Mouse (Mus musculus): ENCODE data around the gene Kcnn3. TPM values are rescaled to one million over a fixed set of nuclear protein-coding genes. Genes with fewer than 3 reads are reported as not detected.
A peak's percentile ranks its signal among the peaks of the same experiment; 100 is the strongest.

Gene Kcnn3
- total RNA-seq (2021) = 1 to 10 TPM; 4.0 to 6.5 TPM
- long read RNA-seq, experiment 1, partial matches to known transcripts = 0 of 1 reads
- long read RNA-seq, experiment 1, other reads (novel, unspliced or antisense) = 1 of 1 reads
- long read RNA-seq, experiment 2, partial matches to known transcripts = 0 of 1 reads
- long read RNA-seq, experiment 2, other reads (novel, unspliced or antisense) = 1 of 1 reads

DNA sequence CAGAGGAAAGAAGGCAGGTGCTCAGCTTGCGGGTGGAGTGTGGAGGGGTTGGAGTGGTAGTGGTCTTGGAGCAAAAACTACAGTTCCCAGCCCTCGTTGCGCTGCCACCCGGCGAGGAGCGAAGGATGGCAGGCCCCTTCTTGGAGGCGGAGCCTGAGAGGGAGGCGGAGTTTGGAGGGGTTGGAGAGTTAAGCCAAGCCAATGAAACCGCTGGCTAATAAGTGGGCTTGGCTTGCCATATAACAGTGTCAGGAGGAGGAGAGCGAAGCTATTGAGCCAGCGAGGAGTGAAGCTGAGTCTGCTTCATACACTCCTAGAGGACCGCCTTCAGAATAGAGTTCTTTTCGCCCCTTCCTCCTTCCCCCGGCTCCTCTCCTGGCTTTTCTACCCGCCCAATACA is at the start of gene Kcnn3:
Gene Kcnn3, plus strand, starts transcription at position 271 of the 400 bp plus-strand sequence.
- DNase-seq = peak; percentile 79 to 87
- intact Hi-C loops (cut with DNase I) = no loop called here

DNA sequence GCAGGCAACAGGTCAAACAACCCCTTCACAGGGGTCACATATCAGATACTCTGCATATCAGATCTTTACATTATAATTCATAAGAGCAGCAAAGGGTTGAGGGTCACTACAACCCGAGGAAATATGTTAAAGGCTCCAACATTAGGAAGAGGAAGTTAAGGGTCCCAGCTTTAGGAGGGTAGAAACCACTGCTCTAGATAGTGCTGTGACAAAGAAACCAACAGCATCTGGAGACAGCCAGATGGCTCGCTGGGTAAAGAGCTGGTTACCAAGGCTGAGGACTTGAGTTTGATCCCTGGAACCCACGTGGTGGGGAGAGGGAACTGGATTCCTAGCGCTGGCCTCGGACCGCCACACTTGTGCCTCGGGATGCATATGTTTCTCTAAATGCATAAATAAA is 47.7 kb upstream of the Kcnn3 start:
- DNase-seq = no peak
- intact Hi-C loops (cut with DNase I) = no loop called here

DNA sequence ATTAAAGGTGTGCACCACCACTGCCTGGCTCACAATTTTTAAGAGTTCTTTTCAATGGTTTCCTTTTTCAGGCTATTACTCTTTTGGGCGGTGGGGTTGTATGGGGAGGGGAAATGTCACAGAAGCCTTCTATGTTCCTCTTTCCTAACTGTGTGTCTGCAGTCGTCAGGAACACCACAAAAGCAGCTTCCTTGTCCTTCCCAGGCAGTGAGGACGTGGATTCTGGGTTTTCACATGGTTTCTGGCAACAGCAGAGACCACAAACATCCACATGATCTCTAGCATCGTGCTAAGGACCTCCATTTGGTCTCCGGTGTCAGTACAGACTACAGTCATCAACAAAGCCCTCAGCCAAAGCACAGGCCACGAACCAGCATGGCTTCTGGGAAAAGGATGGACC is 46.1 kb upstream of the Kcnn3 start:
- DNase-seq = no peak
- intact Hi-C loops (cut with DNase I) = no loop called here

DNA sequence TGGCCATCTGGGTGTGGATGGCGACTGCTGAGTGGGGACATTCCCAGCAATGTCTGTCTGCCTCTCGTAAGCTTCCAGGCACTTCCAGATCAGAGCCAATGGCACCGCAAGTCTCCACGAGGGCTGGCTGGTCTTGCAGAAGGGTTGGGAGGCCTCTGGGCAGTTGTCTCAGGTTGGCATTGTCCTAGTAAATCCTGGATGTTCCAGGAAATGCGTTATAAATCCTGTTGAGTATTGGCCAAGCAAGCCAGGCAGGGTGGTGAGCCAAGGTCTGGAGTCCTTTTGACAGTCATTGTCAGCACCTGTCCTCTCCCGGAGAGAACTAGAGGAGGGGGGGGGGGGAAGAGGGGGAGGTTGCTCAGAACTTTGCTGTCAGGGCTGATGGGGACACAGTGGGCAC is 40.9 kb upstream of the Kcnn3 start:
- intact Hi-C loops (cut with DNase I) = no loop called here
- no peak for DNase-seq

GRCm38 (mm10) chr3:89481488-89481887 is 38.5 kb upstream of the Kcnn3 start:
- DNase-seq = peak in 1 of 2 experiments; percentile 25
- intact Hi-C loops (cut with DNase I) = no loop called here

DNA sequence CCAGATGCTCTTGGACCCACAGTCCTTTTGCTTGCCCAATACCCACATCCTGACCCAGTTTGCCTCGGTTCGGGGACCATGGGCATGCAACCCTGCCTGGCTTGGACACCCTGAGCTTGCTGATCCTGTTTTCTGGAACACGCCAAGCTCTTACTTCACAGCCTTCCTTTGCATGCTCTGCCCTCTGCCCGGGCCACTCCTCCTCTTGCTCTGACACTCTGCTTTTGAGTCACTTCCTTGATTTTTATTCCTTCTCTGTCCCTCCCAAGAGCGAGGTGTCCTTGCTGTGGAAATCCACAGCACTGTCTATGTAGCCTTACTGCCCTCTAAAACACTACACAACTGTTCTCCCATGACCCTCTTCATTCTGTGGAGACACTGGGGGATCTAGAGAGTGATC is 37.7 kb upstream of the Kcnn3 start:
- intact Hi-C loops (cut with DNase I) = no loop called here
- DNase-seq = no peak

DNA sequence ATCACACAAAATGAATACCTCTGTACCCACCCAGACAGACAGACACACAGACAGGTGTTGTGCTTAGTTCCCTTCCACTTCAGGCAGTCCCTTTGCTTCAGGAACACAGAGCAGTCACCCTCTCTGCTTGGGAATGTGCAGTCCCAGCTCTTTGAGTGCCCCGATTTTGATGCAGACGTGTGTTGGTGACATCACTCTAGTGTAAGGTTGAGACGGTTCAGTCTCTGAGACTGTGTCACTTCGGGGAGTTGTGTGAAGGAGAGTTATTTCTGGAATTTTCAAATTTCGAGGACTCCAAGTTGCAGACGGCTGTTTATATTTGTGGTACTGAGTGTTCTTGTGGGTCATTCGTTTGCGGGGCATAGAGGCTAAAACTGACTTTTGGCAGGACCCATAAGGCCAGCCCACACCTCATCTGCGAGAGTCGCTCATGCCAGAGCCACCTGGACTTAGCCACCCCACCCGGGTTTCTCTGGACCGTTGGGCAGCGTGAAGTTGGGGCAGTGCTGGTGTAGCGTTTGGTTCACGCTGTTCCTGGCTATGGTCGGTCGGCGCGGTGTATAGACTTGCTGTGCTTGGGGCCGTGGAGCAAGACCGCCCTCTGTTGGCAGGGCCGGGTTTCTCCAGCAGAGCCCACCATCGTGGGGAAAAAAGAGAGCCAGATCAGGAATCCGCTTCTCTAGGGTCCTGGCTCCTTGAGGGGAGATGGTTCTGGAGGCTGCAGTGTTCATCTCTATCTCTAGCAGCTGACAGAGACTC is 35.0 kb upstream of the Kcnn3 start:
- DNase-seq = peak; percentile 86 to 87
- intact Hi-C loops (cut with DNase I) = loop anchor here (2.0 to 5.0 kb wide), 5 partner anchors 33 to 170 kb away; partner anchors contain the start of genes Efna4 and Pmvk

- intact Hi-C loops (cut with DNase I) = loop anchor here (5.0 kb wide), 4 partner anchors 34 to 149 kb away; partner anchors contain the start of genes Efna4 and Pmvk
- DNase-seq = no peak
Measured at GRCm38 (mm10) chr3:89486111-89486510, 33.9 kb upstream of the Kcnn3 start.

- DNase-seq = peak in 1 of 2 experiments; percentile 14
- intact Hi-C loops (cut with DNase I) = loop anchor here (5.0 kb wide), 4 partner anchors 35 to 150 kb away; partner anchors contain the start of genes Efna4 and Pmvk
Measured at GRCm38 (mm10) chr3:89486916-89487702, 32.9 kb upstream of the Kcnn3 start.

DNA sequence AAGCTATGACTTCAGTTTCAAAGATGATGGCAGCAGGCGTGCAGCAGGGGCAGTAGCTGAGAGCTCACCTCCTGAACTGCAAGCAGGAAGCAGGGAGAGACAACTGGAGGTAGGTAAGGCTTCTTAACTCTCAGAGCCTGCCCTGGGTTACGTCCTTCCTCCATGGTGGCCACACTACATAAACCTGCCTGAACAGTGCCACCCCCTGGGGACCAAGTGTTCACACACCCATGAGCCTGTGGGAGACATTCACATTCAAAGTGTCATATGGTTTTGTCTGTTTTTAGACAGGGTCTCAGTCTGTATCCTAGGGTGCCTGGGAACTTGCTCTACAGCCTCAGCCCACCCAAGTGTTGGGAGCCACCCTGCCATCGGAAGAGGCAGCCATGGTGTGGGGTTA is 29.2 kb upstream of the Kcnn3 start:
- no peak for DNase-seq
- intact Hi-C loops (cut with DNase I) = no loop called here

DNA sequence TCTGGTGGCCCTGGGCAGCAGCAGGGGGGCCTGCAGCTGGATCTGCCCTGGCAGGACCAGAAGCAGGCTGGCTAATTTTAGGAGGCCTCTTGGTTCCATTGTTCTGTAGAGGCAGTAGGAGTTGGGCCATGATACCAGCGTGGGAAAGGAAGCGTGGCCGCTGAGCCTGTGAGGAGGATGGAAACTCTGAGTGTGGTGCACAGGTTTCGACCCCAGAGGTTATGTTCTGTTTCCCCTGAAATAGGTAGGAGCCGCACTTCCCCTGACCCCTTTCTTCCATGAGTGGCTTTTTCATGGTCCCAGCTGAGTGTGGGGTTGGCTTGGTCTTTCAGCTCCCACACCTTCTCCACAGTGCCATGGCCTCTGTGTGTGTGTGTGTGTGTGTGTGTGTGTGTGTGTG is 28.4 kb upstream of the Kcnn3 start:
- DNase-seq = no peak
- intact Hi-C loops (cut with DNase I) = no loop called here

- no peak for DNase-seq
- intact Hi-C loops (cut with DNase I) = no loop called here
Measured at GRCm38 (mm10) chr3:89492701-89493151, 27.2 kb upstream of the Kcnn3 start.

- no peak for DNase-seq
- intact Hi-C loops (cut with DNase I) = no loop called here
Measured at GRCm38 (mm10) chr3:89494630-89495029, 25.3 kb upstream of the Kcnn3 start.

DNA sequence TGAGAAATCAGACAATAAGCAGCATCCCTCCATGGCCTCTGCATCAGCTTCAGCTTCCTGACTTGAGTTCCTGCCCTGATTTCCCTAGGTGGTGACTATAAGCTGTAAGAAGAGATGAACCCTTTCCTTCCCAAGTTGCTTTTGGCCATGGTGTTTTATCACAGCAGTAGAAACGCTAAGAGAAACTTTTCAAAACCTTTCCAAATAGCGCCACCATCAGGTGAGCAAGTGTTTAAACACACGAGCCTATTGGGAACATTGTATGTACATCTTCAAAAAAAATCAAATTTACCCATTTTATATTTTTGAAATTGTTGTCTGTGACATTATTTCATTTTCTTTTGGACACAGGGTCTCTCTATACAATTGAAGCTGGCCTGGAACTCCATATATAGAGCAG is 23.6 kb upstream of the Kcnn3 start:
- no peak for DNase-seq
- intact Hi-C loops (cut with DNase I) = no loop called here

DNA sequence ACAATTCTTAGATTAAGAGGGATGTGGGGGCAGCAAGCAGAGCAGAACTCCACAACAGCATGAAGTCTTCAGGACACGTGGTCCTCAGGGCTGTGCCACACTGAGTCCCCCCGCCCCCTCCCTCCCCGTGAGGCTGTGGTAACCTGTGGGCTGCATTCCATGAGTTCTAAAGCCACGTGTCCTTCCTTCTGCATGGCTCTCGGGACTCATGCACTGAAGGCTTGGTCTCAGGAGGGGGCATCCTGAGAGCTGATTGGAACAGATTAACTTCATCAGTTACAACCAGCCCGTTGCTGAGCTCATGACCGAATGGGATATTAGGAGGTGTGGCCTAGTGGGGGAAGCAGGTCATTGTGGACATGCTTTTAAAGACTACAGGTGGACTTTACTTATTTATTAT is 20.3 kb upstream of the Kcnn3 start:
- DNase-seq = no peak
- intact Hi-C loops (cut with DNase I) = loop anchor here (10.0 kb wide), 1 partner anchor 355 kb away; no protein-coding TSS in a partner anchor

- intact Hi-C loops (cut with DNase I) = loop anchor here (10.0 kb wide), 1 partner anchor 353 kb away; no protein-coding TSS in a partner anchor
Measured at GRCm38 (mm10) chr3:89501486-89501885, 18.5 kb upstream of the Kcnn3 start.

DNA sequence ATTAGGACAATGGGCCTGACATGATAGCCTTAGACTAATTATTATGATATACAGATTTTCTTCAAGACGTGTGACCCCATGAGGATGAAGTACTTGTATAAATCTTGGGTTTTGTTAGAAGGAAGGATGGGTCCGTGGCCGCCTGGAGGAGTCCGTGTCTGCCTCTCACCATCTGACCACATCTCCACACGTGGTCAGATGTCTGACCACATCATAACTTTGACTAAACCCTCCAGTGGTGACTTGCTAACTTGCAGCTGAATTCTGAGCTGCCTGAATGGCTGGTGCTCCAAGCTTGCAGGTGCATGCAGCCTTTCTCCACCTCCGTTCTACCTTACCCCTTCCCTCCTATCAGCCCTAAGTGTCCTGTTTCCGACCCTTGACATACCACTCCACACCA is 17.4 kb upstream of the Kcnn3 start:
- DNase-seq = no peak

More at GRCm38 (mm10) chr3:89501486-89501885, 18.5 kb upstream of the Kcnn3 start:
- no peak for DNase-seq

GRCm38 (mm10) chr3:89508041-89508440 is 11.9 kb upstream of the Kcnn3 start:
- DNase-seq = no peak
- intact Hi-C loops (cut with DNase I) = loop anchor here (10.0 kb wide), 1 partner anchor 347 kb away; no protein-coding TSS in a partner anchor

More for the DNA sequence above, 17.4 kb upstream of the Kcnn3 start:
- intact Hi-C loops (cut with DNase I) = loop anchor here (10.0 kb wide), 1 partner anchor 352 kb away; no protein-coding TSS in a partner anchor

GRCm38 (mm10) chr3:89510979-89511378 is 9.0 kb upstream of the Kcnn3 start:
- intact Hi-C loops (cut with DNase I) = loop anchor here (1.0 to 5.0 kb wide), 2 partner anchors 177 to 261 kb away; partner anchors contain the start of gene Ube2q1
- peak; percentile 40 to 60 for DNase-seq

DNA sequence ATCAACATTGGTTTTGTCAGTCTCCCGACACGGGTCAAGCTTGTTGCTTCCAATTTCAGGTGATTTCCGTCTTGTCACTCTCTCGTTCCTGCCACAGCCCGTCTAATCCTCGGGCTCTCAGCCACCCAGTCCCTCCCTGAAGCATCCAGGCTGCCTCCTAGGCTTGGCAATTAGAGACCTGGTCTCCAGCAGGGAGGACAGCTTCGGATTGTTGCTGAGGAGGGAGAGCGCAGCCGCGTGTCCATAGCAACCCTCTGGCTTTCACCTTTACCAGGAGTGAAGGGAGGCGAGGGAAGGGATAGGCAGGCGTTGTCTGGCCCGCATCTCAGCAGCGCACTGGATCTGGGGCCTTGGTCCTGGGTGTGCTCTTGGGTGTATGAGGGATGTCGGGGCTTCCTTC is 8.6 kb upstream of the Kcnn3 start:
- DNase-seq = no peak
- intact Hi-C loops (cut with DNase I) = loop anchor here (1.0 to 5.0 kb wide), 2 partner anchors 177 to 261 kb away; partner anchors contain the start of gene Ube2q1

Measured in heart, postnatal 14 days (tissue).